Mouse (Mus musculus): ENCODE data around the gene Ric3.

Gene Ric3

GRCm38 (mm10) chr7:109000315-109000954, 82.7 kb downstream of the Ric3 start:
- no peak for DNase-seq (ENCODE audit: low spot score in 2 of 2)

DNA sequence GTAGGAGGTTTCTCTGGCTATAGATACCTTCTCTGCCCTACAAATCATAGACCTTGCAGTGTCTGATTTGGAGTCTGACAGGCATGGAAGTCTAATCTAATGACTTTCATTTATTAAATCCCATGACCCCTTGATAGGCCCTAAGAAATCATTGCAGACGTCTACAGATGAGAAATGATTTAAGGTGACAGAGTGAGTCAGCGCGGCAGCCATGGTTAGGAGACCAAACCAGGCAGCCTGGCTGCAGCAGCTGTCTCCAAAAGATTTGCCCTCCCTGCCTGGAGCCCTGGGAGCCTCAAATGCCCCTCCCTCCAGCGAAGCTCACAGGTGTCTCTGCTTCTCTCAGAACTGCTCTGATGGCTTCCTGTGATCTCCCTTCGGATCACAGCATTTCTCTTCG, 87.0 kb downstream of the Ric3 start:
- no peak for DNase-seq (ENCODE audit: low spot score in 2 of 2)

DNA sequence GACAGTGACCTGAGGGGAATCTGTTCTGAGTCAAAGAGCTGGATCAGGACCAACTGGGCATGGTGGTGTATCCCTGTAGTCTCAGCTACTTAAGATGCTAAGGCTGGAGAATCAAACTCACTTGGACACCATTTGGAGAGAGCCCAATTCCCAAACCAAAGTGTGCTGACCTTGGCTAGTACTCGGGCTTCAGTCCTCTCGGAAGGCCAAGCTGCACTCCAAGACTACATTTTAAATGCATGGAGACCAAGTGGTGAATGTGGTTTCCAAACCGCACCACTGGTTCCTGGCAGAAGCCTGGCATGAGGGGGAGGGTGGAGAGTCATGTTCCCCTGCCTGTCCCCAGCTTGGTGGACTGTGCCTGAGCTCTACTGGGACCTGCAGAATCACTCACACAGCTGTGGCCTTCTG, 89.2 kb downstream of the Ric3 start:
- DNase-seq (ENCODE audit: low spot score in 2 of 2), result no peak

DNA sequence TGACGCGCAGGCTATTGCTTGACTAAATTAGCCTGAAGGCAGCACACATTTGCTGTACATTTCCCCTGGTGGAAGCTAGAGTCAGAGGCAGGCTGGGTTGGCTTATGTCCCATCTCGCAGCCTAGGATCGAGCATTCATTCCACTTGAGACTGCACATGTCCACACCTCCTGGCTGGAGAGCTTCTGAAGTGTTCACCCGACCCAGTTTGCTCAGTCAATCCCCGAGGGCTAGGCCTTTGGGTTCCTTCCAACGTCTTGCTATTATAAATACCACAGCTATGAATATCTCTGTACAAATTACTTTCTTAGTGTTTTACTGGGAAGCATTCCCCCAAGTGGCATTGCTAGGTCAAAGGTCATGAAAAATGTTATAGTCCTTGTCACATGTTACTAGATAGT, 89.9 kb downstream of the Ric3 start:
- DNase-seq (ENCODE audit: low spot score in 2 of 2), result no peak

DNA sequence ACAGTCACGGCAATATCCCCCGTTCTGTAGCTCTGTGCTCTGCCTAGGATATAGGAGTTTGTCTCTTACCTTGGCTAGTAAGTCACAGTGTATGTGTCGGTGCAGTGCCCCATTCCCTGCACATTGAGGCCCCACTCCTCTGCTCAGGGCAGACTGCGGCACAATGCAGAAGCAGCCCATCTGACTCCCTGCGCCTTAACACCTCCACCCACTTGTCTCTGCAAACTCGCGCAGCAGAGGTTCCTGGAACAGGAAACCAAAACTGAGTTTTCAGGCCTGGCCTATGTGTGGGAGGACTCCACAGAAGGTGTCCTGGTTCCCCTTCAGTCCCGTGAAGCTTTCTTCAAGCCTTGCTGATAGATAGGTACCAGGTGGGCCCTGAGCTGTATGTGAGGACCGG, 91.9 kb downstream of the Ric3 start:
- DNase-seq (ENCODE audit: low spot score in 2 of 2), result no peak

DNA sequence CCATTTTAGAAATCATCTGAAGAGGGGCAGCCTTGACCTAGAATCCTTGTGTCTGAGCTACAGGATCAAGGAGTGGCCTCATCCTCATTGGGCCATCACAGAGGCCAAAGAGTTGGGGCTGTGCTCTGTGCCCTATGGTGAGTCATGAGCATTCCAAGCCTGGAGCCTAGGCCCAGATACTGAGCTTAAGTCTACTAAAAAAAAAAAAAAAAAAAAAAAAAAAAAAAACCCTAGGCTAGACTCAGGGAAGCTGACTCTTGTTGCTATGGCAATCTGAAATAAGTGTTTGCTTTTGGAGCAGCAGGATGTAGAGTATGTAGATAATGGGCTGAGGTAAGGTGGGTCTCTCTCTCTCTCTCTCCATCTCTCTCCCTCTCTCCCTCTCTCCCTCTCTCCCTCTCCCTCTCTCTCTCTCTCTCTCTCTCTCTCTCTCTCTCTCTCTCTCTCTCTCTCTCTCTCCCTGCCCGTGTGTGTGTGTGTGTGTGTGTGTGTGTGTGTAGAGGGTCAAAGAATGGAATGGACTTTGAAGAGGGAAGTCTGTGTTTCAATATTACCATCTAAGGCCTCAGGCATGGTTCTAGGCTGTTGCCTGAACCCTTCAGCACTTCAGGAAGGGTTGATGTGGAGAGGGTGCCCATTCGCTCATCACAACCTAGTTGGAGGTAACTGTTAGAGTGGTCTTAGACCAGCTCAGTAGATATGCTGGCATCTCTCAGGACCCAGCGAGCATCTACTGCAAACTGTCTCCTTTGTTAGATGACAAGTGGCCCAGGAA, 97.0 kb downstream of the Ric3 start:
- no peak for DNase-seq (ENCODE audit: low spot score in 2 of 2)

Measured in spleen, postnatal 4 days (tissue).